Mouse (Mus musculus): Measurements from ENCODE around the gene Palm3. TPM values are rescaled to one million over a fixed set of nuclear protein-coding genes. Genes with fewer than 3 reads are reported as not detected.
A peak's percentile ranks its signal among the peaks of the same experiment; 100 is the strongest.

Gene Palm3
- total RNA-seq, 2 experiments from 2014 or later: 1.8 to 2.7 TPM

DNA sequence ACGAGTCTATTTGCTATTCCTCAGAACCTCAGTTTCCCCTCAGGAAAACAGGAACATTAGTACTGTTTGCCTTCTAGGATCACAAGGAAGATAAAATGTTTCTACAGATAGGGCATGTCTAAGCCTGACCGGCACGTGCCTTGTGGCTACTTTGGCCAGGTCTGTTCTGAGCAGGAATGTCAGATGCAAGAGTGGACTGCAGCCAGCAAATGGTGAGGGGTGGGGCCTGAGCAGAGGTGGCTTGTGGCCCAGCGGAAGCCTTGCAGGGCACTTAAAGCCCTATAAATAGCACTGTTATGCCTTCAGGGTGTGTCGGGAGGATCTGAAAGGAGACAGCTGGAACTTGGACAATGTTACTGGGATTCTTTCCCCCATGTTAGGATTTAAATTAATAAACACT lies 1.8 kb downstream of the Palm3 start:
- DNase-seq (ENCODE audit: low spot score in 2 of 2): no peak

DNA sequence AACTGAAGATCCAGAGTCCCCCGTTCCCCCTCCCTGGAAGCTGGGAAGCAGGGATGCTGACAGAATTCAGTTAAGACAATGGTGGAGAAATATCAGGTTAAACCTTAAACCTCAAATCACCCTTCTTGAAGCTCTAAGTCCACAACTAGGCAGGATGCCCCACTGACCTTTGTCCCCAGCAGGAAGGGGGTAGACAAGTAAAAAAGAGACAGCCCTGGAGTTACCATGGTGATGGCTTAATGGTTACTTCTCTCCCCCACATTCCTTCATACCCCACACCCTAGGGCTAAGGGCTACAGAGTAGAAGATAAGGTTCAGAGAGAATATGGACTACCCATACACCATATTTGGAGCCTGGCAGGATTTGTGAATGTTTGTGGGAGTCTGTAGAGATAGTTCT lies 2.4 kb downstream of the Palm3 start:
- DNase-seq (ENCODE audit: low spot score in 2 of 2): no peak

DNA sequence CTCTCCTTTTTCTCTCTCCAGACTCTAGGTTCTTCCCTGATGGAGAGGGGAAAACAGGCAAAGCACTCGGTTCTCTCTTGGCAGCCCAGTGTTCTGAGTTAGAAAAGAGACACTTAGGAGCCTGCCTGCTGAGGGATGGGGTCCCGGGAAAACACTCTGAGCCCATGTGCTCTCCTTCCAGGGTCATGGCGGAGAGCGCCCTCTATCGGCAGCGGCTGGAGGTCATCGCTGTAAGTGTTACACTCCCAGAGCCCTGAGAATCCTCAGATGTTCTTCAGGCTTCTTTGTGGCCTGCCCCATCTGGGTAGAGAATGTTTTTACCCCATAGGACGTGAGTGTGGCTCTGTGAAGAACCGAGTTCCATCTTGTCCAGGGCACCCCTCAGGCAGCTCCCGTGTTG lies 2.9 kb downstream of the Palm3 start:
- DNase-seq (ENCODE audit: low spot score in 2 of 2): peak in 1 of 2 experiments; percentile 29

DNA sequence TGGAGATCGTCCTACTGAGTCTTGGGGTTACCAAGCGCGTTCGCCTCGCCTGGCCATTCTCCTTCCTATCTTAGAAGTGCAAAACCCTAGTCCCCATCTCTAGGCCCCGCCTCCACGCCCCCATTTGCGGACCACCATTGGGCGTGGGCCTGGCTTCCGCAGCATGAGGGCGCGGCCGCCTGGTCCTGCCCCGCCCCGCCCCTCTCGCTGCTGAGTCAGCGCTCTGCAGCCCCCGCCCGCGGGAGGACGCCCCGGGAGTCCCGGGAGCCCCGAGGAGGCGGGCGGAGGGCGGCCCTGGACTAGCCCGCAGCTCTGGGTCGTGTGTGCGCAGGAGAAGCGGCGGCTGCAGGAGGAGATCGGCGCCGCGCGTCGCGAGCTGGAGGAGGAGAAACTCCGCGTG lies 4.6 kb downstream of the Palm3 start:
- DNase-seq (ENCODE audit: low spot score in 2 of 2): peak in 1 of 2 experiments; percentile 29

DNA sequence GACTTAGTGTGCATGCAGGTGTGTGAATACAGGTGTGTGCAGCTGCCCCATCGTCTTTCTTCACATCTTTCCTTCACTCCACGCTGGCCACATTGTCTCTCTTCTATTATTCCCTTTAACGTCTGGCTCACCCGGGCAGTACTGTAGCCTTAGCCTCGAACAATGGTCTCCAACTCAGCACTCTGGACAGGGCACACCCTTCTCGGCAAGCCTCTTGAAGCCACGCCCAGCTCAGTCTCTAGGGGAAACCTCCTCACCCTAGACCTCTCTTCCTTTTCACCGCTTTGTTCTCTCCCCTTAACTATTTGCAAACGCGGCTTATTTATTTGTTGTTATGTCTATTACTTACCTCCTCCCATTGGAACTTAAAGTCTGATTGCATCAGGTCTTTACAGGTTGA lies 6.2 kb downstream of the Palm3 start:
- DNase-seq (ENCODE audit: low spot score in 2 of 2): no peak

DNA sequence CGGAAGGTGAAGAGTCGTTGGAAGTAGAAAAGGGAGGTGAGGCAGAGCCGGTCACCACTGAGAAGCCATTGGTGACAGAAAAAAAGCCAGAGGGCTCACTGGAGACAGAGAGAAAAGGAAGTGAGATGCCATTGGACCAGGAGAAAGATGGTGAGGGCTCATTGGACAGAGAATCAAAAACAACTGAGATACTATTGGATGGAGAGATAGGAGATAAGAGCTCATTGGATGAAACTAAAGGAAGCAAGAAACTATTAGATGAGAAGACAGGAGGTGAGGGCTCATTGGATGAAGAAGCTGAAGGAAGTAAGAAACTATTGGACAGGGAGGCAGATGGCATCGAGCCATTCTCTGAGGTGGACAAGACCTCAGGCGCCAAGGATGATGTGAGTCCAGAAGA lies 8.0 kb downstream of the Palm3 start:
- DNase-seq (ENCODE audit: low spot score in 2 of 2): no peak

DNA sequence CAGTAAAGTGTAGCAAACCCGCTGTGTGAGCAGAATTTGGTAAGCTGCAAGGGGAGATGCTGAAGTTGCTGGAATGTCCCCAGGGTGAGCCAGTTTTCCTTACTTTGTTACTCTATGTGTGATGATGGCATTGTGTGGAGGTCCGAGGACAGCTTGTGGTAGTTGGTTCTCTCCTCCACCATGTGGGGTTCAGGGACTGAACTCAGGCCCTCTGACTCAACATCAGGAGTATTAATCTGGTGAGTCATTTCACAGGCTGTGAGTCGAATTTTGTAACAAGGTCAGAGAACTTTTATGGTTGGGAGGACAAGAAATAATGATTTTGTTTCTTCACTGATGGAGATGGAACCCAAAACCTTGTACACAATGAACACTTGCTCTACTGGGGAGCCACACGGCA lies 11.5 kb downstream of the Palm3 start:
- DNase-seq (ENCODE audit: low spot score in 2 of 2): no peak

DNA sequence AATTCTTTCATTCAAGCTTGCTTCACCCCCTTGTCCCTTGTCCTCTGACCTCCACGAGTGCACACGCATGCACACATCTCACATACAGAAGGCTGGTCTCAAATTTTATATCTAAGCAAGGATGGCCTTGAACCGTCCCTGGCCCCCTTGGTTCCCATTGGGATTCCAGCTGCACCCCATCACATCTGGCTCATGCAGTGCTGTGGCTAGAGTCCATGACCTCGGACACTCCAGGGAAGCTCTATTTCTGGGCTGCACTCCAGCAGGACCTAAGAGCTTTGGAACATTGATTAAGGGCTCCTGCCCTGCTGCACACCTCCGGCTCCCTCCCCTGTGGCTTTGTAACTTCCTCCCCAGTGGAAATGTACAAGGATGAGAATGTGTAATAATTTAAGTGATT lies 16.7 kb downstream of the Palm3 start:
- no peak for DNase-seq (ENCODE audit: low spot score in 2 of 2)

DNA sequence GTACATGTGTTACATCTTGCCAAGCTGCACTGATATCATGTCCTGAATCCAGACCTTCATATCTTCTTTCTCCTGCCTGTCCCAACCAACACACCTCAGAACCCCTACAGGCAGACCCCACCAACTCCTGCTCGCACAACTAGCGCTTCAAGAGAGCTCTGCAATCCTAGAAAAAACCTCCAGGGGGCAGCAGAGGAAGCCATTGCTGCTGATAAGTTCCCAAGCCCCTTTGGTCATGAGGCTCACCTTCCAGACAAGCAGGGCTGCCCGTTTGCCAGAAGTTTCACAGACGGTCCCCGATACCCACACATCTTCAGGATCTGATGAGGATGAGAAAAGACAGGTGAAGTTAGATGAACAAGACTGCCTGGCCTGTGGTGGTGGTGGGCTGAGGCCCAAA lies 17.8 kb downstream of the Palm3 start:
- DNase-seq (ENCODE audit: low spot score in 2 of 2): peak; percentile 63 to 68

DNA sequence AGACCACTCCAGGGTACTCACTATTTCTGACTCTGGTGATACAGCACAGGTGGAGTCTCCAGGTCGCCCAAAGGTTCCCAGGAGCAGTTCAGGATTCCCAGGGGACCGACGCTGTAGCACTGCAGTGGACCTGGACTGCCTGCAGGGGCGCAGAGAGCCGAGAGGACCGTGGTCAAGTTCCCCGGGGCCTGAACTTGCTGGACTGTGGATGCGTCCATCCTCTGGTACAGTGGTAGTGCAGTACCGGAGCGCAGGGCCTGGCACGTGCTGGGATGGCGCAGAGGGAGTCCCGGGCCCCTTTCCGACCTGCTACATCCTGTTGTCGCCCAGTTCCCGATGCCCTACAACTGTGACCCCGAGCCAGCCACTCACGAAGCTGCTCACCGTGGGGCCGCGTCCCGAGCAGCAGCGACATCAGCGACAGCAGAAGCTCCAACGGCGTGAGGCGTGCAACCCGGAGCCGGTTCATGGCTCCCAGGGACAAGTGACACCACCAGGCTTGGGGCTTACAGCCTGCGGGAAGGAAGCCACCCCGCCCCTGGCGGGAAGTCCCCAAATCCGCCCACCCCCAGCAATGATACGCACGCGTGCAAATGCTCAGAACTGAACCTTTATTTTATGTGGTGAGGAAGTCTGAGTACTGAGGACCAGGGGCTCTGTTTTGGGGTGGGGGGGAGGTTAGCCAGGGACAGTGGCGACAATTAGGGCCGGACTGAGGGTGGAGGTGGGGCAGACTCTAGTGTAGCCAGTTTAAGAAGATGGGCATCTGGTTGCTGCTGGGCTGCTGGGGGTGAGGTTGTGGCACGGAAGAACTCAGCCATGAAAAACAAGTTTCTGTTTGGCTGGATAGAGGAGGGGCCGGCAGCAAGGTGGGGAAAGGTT lies 21.0 kb downstream of the Palm3 start, which contains the start of gene Il27ra:
Il27ra (minus strand) TSS at position 524 of the 882 bp plus-strand sequence.
- peak; percentile 16 to 18 for DNase-seq (ENCODE audit: low spot score in 2 of 2)

DNA sequence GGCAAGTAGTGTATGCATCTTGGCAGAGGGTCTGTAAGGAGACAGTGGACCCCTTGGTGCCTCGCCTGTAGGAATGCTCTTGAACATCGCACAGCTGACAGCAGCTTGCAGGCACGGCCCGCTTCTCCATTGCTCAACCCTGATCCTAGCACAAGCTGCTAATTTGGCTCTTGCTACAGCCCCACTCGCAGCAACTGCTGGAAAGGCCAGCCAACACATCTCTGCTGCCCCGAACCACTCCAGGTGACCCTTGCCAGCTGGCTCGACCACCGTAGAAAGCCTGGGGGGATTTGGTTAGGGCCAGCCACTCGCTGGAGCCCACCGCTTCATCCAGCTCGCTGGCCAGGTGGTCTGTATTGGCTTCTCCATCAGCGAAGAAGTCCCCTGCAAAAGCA lies 21.7 kb downstream of the Palm3 start:
- no peak for DNase-seq (ENCODE audit: low spot score in 2 of 2)

DNA sequence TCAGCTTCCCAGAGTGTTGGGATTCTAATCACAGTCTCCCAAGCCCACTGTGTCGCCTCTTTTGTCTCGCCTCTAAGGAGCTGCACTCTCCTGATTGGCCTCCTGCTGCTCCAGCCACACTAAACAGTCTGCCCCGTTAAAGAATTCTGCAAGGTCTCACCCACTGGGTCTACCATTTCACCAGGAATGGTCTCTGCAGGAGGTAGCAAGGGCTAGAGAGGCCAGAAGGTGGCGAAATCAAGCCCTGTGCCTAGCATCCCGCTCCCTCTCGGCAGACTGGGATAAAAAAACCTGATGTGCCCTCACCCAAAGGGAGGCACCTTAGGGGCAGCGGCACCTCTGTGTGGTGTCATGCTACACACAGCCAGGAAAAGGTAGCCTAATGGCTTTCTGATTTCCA lies 22.8 kb downstream of the Palm3 start:
- DNase-seq (ENCODE audit: low spot score in 2 of 2): no peak

DNA sequence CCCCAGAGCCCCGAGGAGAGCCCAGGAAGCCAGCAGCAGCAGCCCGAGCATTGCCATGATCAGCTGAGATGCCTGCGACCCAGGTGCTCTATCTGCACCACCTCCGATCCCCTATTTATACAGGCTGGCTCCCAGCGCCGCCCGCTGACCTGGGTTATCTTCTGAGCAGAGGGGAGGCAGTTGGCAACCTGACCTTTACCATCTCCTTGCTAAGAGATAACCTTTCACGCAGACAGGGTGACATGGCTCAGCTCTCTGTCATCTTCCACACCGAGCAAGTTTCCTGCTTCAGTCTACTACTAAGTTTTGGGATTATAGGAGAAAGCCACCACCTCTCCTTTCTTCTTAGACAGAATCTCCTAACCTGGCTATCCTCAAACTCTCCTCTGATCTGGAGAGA lies 23.6 kb downstream of the Palm3 start, which contains the start of gene Rln3:
Rln3 (minus strand) TSS at position 101 of the 400 bp plus-strand sequence.
- no peak for DNase-seq (ENCODE audit: low spot score in 2 of 2)

DNA sequence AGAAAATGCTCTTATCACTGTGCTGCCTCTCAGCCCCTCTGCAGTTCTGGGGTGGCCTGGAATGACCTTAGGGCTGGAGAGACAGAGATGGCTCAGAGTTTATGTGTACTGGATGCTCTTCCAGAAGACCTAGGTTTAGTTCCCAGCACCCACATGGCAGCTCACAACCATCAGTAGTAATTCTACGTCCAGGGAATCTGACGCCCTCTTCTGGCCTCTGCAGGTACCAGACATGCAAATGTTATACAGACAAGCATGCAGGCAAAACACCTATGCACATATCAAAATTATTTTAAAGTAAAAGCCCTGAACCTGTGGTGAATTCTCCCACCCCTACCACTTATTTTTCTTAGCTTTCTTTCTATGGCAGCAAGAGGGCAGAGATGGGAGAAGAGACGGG lies 25.2 kb downstream of the Palm3 start:
- no peak for DNase-seq (ENCODE audit: low spot score in 2 of 2)

DNA sequence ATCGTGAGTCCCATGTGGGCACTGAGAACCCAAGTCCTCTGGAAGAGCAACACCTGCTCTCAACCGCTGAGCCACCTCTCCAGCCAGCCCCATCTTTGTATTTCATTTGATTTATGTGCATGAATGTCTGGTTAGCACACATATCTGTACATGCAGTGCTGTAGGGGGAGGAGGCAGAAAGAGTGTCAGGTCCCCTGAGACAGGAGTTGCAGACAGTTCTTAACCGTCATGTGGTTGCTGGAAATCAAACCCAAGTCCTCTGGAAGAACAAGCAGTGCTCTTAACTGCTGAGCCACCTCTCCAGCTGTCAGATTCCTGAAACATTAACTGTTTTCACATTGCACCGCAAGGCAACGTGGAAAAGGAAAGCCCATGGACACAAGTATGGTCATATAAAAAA lies 26.9 kb downstream of the Palm3 start:
- no peak for DNase-seq (ENCODE audit: low spot score in 2 of 2)

DNA sequence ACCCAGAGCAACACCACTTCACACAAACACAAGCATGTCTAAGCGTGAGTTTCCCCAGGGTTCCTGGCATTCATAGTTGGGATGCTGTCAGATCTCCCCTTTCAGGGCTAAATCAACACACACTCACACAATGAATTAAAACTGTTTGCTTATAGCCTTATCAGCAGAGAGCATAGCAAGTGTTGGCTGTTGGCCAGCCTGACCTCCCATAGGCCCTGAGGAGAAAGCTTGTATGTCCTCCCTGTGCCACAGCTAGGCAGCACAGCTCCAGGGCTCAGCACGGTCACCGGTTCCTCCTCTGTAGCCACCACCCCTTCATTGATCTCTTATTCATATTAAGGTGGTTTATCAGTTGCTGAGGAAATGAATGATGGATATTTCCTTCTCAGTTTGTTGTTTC lies 31.5 kb downstream of the Palm3 start:
- DNase-seq (ENCODE audit: low spot score in 2 of 2): no peak

DNA sequence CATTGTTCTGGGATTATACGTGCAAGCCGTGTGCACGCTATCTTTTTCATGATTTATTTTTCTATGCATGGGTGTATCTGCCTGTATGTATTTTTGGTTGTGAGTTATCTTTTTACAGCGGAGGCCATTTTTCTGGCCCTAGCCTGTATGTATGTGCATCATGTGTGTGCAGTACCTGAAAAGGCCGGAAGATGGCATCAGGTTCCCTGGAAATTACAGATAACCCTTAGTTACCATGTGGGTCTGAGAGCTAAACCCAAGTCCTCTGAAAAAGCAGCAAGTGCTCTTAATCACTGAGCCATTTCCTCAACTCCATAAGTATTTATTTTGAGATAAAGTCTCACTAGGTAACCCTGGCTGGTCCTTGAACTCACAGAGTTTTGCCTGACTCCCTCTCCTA lies 32.0 kb downstream of the Palm3 start:
- no peak for DNase-seq (ENCODE audit: low spot score in 2 of 2)

DNA sequence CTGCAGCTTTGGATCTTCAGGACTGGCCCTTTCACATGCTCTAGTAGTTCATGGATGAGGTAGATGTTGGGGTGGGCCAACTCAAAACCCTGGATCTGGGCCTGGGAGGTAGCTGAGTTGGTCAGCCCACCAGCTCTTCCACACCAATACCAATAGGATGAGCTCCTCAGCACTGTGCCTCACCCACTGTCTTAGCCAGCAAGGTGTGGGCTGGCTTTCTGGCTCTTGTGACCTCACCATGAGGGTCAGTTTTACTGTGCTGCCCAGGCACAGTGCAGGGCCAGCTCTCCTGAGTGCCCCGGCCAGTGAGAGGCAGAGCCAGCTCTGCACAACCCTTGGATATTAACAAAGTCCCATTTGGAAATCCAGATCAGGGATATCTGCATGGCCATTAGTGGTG lies 36.6 kb downstream of the Palm3 start:
- DNase-seq (ENCODE audit: low spot score in 2 of 2): no peak

DNA sequence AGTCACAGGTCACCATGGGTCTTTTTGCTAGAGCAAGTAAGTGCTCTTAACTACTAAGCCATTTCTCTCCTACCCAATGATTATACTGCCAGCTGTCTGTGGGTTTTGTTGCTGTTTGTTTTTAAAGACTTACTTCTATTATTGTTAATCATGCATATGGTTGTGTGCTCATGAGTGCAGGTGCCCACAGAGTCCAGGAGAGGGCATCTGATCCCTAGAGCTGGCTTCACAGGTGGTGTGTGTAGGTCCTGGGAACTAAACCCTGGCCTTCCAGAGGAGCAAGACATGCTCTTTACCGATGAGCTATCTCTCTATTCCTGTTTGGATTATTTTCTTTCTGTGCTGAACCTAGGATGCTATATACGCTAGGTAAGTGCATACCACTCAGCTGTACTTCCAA lies 38.0 kb downstream of the Palm3 start:
- no peak for DNase-seq (ENCODE audit: low spot score in 2 of 2)

DNA sequence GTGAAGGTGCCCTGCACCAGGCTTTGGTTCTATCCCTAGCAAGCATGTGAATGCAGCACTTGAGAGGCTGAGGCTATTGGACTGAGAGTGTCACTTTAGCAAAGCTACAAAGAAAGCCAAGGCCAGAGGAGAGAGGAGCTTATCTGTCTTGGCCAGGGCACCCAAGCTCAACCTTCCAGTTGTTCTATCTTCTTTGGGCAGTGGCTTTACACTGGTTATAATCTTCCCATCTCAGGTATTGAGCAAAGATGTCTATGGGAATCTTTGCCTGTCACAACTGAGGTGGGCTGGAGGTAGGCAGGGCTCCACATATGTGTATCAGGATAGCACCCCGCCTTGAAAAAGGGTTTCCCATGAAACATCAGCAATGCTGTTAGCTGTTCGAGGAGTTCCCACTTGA lies 39.0 kb downstream of the Palm3 start:
- no peak for DNase-seq (ENCODE audit: low spot score in 2 of 2)

DNA sequence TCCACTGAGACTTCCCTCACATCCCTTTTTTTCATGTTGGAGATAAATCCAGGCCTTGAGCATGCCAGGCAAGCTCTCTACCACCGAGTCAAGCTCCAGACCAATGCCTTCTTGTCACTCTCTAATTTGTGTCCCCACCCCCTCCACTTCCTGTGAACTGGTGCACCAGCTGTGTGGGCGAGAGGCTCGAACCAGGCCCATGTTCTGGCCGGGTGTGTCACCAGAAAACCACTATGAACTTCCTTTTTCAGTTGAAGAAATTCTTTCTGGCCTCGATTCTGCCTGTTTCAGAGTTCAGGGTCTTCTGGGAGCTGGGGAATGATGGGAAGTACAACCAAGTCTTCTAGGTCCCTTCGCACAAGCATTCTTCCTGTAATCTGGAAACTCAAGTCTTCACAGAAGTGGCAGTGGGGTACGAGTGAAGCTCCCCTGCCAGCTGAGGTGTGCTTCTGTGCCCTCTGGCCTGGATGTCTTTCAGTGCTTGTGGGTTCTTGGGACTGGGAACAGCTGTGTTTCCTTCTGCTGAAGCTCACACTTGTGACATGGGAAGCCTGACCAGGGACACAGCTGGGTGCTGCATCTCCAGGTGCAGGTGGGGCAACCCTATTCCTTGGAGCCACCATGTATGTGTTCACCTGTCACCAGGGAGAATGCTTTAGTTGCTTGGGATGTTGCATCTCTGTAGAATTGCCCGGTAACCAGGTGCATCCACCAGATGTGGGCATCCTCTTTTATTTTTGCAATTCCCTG lies 42.8 kb downstream of the Palm3 start:
- no peak for DNase-seq (ENCODE audit: low spot score in 2 of 2)

DNA sequence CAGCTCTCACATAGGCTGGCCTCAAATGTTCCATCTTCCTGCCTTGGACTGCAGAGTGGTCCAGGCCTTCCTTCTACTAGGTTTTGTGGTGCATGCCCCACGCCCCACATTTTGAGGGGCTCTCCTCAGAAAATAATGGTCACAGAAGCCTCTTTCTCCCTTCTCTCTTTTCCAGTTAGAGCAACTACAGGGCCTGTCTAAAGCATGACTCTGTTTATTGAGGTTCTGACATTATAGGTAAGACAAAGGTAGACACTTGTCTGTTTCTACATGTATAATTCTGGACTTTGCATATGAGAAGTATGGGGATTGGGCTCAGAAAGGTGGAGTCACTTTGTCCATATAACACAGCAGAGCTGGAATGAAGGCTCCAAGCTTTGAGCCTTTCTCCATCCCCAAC lies 43.8 kb downstream of the Palm3 start, which contains the start of gene Gm10643:
Gm10643 (minus strand) TSS at position 101 of the 400 bp plus-strand sequence.
- DNase-seq (ENCODE audit: low spot score in 2 of 2): no peak
